Mouse (Mus musculus): Measurements from ENCODE around the gene Emilin2.

DNA sequence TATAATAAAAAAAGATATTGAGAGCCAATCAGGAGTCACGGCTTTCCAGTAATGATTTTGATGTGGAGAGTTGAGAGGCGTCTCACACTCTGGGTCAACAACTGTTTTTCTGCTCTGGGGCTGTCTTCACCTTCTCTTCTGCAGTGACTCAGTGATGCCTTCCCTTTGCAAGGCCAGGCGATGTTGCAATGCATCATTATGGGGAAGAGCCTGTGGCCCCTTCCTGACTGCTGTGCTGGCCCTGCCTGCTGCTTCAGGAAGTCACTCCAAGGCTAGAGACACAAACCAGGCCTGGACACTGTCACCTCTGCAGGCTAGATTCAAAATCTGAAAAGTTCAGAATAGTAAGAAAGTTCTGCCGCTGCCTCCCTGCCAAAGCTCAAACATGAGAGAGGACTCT is 11.9 kb downstream of the Emilin2 start:
- no peak for TF ChIP-seq CTCF (conservative IDR thresholded peaks at IDR 0.05 in 1 of 2, IDR thresholded peaks at IDR 0.05 in 1 of 2; ENCODE audit: low read depth in 2 of 2, low read length in 2 of 2)
- no peak for TF ChIP-seq POLR2AphosphoS2 (IDR thresholded peaks at IDR 0.05; ENCODE audit: low read depth, low read length)
- no peak for TF ChIP-seq POLR2A (IDR thresholded peaks at IDR 0.05; ENCODE audit: low read depth, low read length)
- no peak for TF ChIP-seq RCOR1 (conservative IDR thresholded peaks at IDR 0.05; ENCODE audit: low read depth, low read length)
- no peak for TF ChIP-seq MAFK (IDR thresholded peaks at IDR 0.05; ENCODE audit: insufficient replicate concordance, low read length)
- TF ChIP-seq EP300 (IDR thresholded peaks at IDR 0.05; ENCODE audit: low read length), result no peak
- TF ChIP-seq MAZ (IDR thresholded peaks at IDR 0.05; ENCODE audit: low read depth, low read length), result no peak
- no peak for TF ChIP-seq BHLHE40 (IDR thresholded peaks at IDR 0.05; ENCODE audit: low read depth, low read length)
- TF ChIP-seq PAX5 (IDR thresholded peaks at IDR 0.05; ENCODE audit: low read length), result no peak

Measured in CH12.LX (cell line).